In the genomic region with DNA sequence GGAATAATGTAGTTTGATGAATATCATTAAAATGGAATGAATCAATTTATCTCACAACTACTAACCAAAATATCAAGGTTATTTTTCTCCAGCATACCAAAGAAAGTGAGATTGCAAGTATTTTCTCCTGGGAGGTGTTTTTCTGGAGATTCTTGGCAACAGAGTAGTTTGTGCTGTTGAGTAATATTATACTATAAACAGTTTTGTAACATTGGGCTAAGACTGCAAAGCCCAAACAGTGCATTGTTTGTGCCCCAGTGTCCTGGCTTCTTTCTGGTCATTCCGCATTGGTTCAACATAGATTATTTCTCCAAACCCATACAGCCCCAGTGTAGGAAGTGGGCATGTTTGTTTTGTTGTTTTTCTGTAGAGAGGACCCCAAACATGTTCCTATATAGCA, we compare ENCODE assay signal across 19 mouse cellular contexts.
"Had no signal": no experiment of that assay in that cellular context is flagged by ENCODE, and none has a peak within 500 bp of the region (broad histone marks: within the 10 kb centered on the region; RNA-seq: fewer than 3 reads in every experiment).

No protein-coding gene starts in this region.

- H3K36me3 ChIP-seq: liver, embryonic 13.5 days; midbrain, embryonic 12.5 days; midbrain, embryonic 15.5 days; neural tube, embryonic 12.5 days; neural tube, embryonic 15.5 days had no signal

- H3K4me1 ChIP-seq: liver, embryonic 13.5 days; megakaryocyte, embryonic 14.5 days had no signal

- H3K4me3 ChIP-seq: left cerebral cortex, adult 2 months; liver, embryonic 13.5 days; megakaryocyte, embryonic 14.5 days; midbrain, embryonic 12.5 days; midbrain, embryonic 15.5 days; neural tube, embryonic 12.5 days; neural tube, embryonic 15.5 days had no signal

- DNase-seq: kidney, adult 18-20 months; kidney, adult 9 months; kidney, postnatal 14 days; kidney, postnatal 4 days; liver, embryonic 13.5 days; lung, embryonic 14.5 days; right cerebral cortex, postnatal 14 days; right cerebral cortex, postnatal 4 days; thymus, adult 2 months; thymus, postnatal 14 days; thymus, postnatal 4 days had no signal

- H3K9me3 ChIP-seq: liver, embryonic 13.5 days; megakaryocyte, embryonic 14.5 days; midbrain, embryonic 12.5 days; midbrain, embryonic 15.5 days; neural tube, embryonic 12.5 days; neural tube, embryonic 15.5 days had no signal

- ATAC-seq: intestine, embryonic 16.5 days; midbrain, embryonic 15.5 days had no signal

- H3K9ac ChIP-seq: liver, embryonic 13.5 days; lung, embryonic 14.5 days; midbrain, embryonic 12.5 days; midbrain, embryonic 15.5 days; neural tube, embryonic 12.5 days; neural tube, embryonic 15.5 days had no signal

- H3K27me3 ChIP-seq: liver, embryonic 13.5 days; megakaryocyte, embryonic 14.5 days; midbrain, embryonic 15.5 days; neural tube, embryonic 12.5 days; neural tube, embryonic 15.5 days had no signal

- H3K27ac ChIP-seq: left cerebral cortex, adult 2 months; liver, embryonic 13.5 days; midbrain, embryonic 15.5 days; neural tube, embryonic 12.5 days; neural tube, embryonic 15.5 days; stomach, postnatal 0 days had no signal

- H3K4me2 ChIP-seq: liver, embryonic 13.5 days; lung, embryonic 14.5 days; midbrain, embryonic 12.5 days; midbrain, embryonic 15.5 days; neural tube, embryonic 12.5 days; neural tube, embryonic 15.5 days had no signal
